Mouse (Mus musculus) midbrain, embryonic 13.5 days (tissue): ENCODE results near the gene Fam180a. TPM values are rescaled to one million over a fixed set of nuclear protein-coding genes. Genes with fewer than 3 reads are reported as not detected.
"Not testable (repeated sequence)": the region's sequence is repeated elsewhere in the genome, so short reads cannot be mapped to it uniquely, and the experiment has no call there.

ENCODE experiments used
- ATAC-seq: fragments of 200-750 bp; cut with Nextera tagmentation; 2 replicates; pipeline ENCODE4 v1.8.0; 2017; ENCODE audit warnings: mild to moderate bottlenecking, moderate TSS enrichment, moderate library complexity
- H3K27ac ChIP-seq: fragments of 300-500 bp; sonication (generic); 2 replicates; pipeline ENCODE4 v1.5.1; 2015; ENCODE audit warnings: inconsistent platforms, mild to moderate bottlenecking, moderate library complexity
- H3K27me3 ChIP-seq: fragments of 300-500 bp; sonication (generic); 2 replicates; pipeline ENCODE4 v1.6.1; 2015; ENCODE audit warnings: mild to moderate bottlenecking, inconsistent platforms
- H3K36me3 ChIP-seq: fragments of 300-500 bp; sonication (generic); 2 replicates; pipeline ENCODE4 v1.6.1; 2015; ENCODE audit warnings: mild to moderate bottlenecking, inconsistent platforms
- H3K4me1 ChIP-seq: fragments of 300-500 bp; sonication (generic); replicated peaks from 2 replicates; pipeline ENCODE4 v1.6.1; 2015; ENCODE audit warnings: inconsistent platforms
- H3K4me2 ChIP-seq: fragments of 300-500 bp; sonication (generic); replicated peaks from 2 replicates; pipeline ENCODE4 v1.6.1; 2015; ENCODE audit warnings: moderate library complexity, mild to moderate bottlenecking, inconsistent platforms
- H3K4me3 ChIP-seq: fragments of 300-500 bp; sonication (generic); replicated peaks from 2 replicates; pipeline ENCODE4 v1.5.1; 2015; ENCODE audit warnings: mild to moderate bottlenecking, inconsistent platforms
- H3K9ac ChIP-seq: fragments of 300-500 bp; sonication (generic); replicated peaks from 2 replicates; pipeline ENCODE4 v1.6.1; 2015; ENCODE audit warnings: mild to moderate bottlenecking, inconsistent platforms
- H3K9me3 ChIP-seq: fragments of 300-500 bp; sonication (generic); 2 replicates; pipeline ENCODE4 v1.6.1; 2016; ENCODE audit warnings: mild to moderate bottlenecking, inconsistent platforms
- WGBS: fragments of 180-500 bp; shearing (Covaris S2); methylation state at CpG from one replicate; pipeline ENCODE4 v1.1.7; 2015; 5-methylcytosine and 5-hydroxymethylcytosine counted together
- polyA plus RNA-seq: library from polyadenylated mRNA; unstranded; fragments of >200 nt; fragmentation: Nextera tagmentation; extraction: Ambion mirVana; gene quantifications from 2 replicates; pipeline ENCODE4 v1.2.1, GENCODE M21; 2015

Fam180a gene
- 0.42 and 0.49 TPM in 2 replicates for polyA plus RNA-seq

- WGBS, result 91% methylated on average over 9 of the region's 9 CpGs
- no peaks in the 10 kb centered on the region for H3K27me3 ChIP-seq
- no peak within 1 kb of the TSS for H3K4me2 ChIP-seq
- H3K36me3 ChIP-seq, result no peaks in the 10 kb centered on the region
- no peak within 1 kb of the TSS for H3K27ac ChIP-seq
- no peaks in the 10 kb centered on the region for H3K9me3 ChIP-seq
- ATAC-seq, result no peak
- no peak within 1 kb of the TSS for H3K4me3 ChIP-seq
- H3K4me1 ChIP-seq, result no peaks in the 10 kb centered on the region
- H3K9ac ChIP-seq, result no peak within 1 kb of the TSS
Measured at GRCm38 (mm10) chr6:35326111-35326515, at the start of gene Fam180a. Gene Fam180a, minus strand, starts transcription at chr6:35326141.

- no peak overlapping the region for H3K9ac ChIP-seq
- 92% methylated on average over 10 of the region's 10 CpGs for whole genome bisulfite sequencing
Measured at GRCm38 (mm10) chr6:35374052-35374451, 48.1 kb upstream of the Fam180a start.

GRCm38 (mm10) chr6:35370356-35370755 is 44.4 kb upstream of the Fam180a start:
- no peaks in the 10 kb centered on the region for H3K27me3 ChIP-seq
- ATAC-seq, result no peak
- H3K27ac ChIP-seq, result no peak overlapping the region
- 89% methylated on average over 7 of the region's 7 CpGs for WGBS
- no peaks in the 10 kb centered on the region for H3K9me3 ChIP-seq
- H3K9ac ChIP-seq, result no peak overlapping the region
- H3K36me3 ChIP-seq, result no peaks in the 10 kb centered on the region
- H3K4me1 ChIP-seq, result no peaks in the 10 kb centered on the region
- H3K4me2 ChIP-seq, result no peak overlapping the region
- H3K4me3 ChIP-seq, result no peak overlapping the region

More at GRCm38 (mm10) chr6:35374052-35374451, 48.1 kb upstream of the Fam180a start:
- no peak for ATAC-seq
- H3K4me1 ChIP-seq, result no peaks in the 10 kb centered on the region
- no peak overlapping the region for H3K4me2 ChIP-seq
- H3K9me3 ChIP-seq, result no peaks in the 10 kb centered on the region
- H3K36me3 ChIP-seq, result no peaks in the 10 kb centered on the region
- no peak overlapping the region for H3K27ac ChIP-seq
- no peak overlapping the region for H3K4me3 ChIP-seq
- no peaks in the 10 kb centered on the region for H3K27me3 ChIP-seq

GRCm38 (mm10) chr6:35369578-35370282 is 43.8 kb upstream of the Fam180a start:
- not testable (repeated sequence) for H3K27ac ChIP-seq, H3K27me3 ChIP-seq, H3K4me1 ChIP-seq, H3K4me2 ChIP-seq, H3K9ac ChIP-seq, H3K9me3 ChIP-seq, ATAC-seq, H3K4me3 ChIP-seq, H3K36me3 ChIP-seq
- 93% methylated on average over 16 of the region's 18 CpGs for WGBS

- Histone ChIP-seq H3K4me1 (no peaks in the 10 kb centered on the region), H3K27me3 (no peaks in the 10 kb centered on the region), H3K4me3 (no peak overlapping the region), H3K36me3 (no peaks in the 10 kb centered on the region), H3K9ac (no peak overlapping the region), H3K27ac (no peak overlapping the region), H3K4me2 (no peak overlapping the region), H3K9me3 (no peaks in the 10 kb centered on the region)
- WGBS, result 70% methylated on average over 9 of the region's 9 CpGs
- no peak for ATAC-seq
Measured at GRCm38 (mm10) chr6:35362596-35362995, 36.7 kb upstream of the Fam180a start.

GRCm38 (mm10) chr6:35355320-35355719 is 29.4 kb upstream of the Fam180a start:
- no peaks in the 10 kb centered on the region for H3K27me3 ChIP-seq
- ATAC-seq, result no peak
- no peaks in the 10 kb centered on the region for H3K9me3 ChIP-seq
- H3K9ac ChIP-seq, result no peak overlapping the region
- WGBS, result 93% methylated on average over 3 of the region's 3 CpGs
- H3K27ac ChIP-seq, result no peak overlapping the region
- H3K4me3 ChIP-seq, result no peak overlapping the region
- no peak overlapping the region for H3K4me2 ChIP-seq
- peaks cover 16% of the 10 kb centered on the region for H3K4me1 ChIP-seq
- no peaks in the 10 kb centered on the region for H3K36me3 ChIP-seq

GRCm38 (mm10) chr6:35354622-35354998 is 28.7 kb upstream of the Fam180a start:
- WGBS, result 4% methylated on average over 6 of the region's 6 CpGs
- Histone ChIP-seq H3K4me3 (no peak overlapping the region), H3K27ac (no peak overlapping the region), H3K27me3 (no peaks in the 10 kb centered on the region), H3K9ac (no peak overlapping the region), H3K9me3 (no peaks in the 10 kb centered on the region), H3K36me3 (no peaks in the 10 kb centered on the region), H3K4me1 (peaks cover 16% of the 10 kb centered on the region), H3K4me2 (peak overlapping the region; percentile 33)
- peak; percentile 83 for ATAC-seq

GRCm38 (mm10) chr6:35353846-35354621 is 28.1 kb upstream of the Fam180a start:
- peak; percentile 18; the same call in 1 of the 2 replicates for ATAC-seq
- no peak overlapping the region for H3K9ac ChIP-seq
- no peaks in the 10 kb centered on the region for H3K27me3 ChIP-seq
- no peaks in the 10 kb centered on the region for H3K36me3 ChIP-seq
- no peaks in the 10 kb centered on the region for H3K9me3 ChIP-seq
- H3K4me1 ChIP-seq, result peaks cover 16% of the 10 kb centered on the region
- H3K4me3 ChIP-seq, result no peak overlapping the region
- 8% methylated on average over 18 of the region's 18 CpGs for WGBS
- H3K4me2 ChIP-seq, result peak overlapping the region; percentile 33
- H3K27ac ChIP-seq, result no peak overlapping the region

- WGBS, result 58% methylated on average over 5 of the region's 5 CpGs
- no peak overlapping the region for H3K4me2 ChIP-seq
Measured at GRCm38 (mm10) chr6:35353416-35353815, 27.5 kb upstream of the Fam180a start.

GRCm38 (mm10) chr6:35352867-35353266 is 26.9 kb upstream of the Fam180a start:
- no peak overlapping the region for H3K9ac ChIP-seq
- H3K4me1 ChIP-seq, result peaks cover 16% of the 10 kb centered on the region
- no peak overlapping the region for H3K27ac ChIP-seq
- H3K4me2 ChIP-seq, result no peak overlapping the region
- no peak for ATAC-seq
- H3K9me3 ChIP-seq, result no peaks in the 10 kb centered on the region
- no peak overlapping the region for H3K4me3 ChIP-seq
- WGBS, result 88% methylated on average over 8 of the region's 8 CpGs
- H3K27me3 ChIP-seq, result no peaks in the 10 kb centered on the region
- no peaks in the 10 kb centered on the region for H3K36me3 ChIP-seq

More at GRCm38 (mm10) chr6:35353416-35353815, 27.5 kb upstream of the Fam180a start:
- 0 out of 2 replicates have a peak, but pooled peaks have one; percentile 5 for ATAC-seq
- Histone ChIP-seq H3K4me1 (peaks cover 16% of the 10 kb centered on the region), H3K9ac (no peak overlapping the region), H3K9me3 (no peaks in the 10 kb centered on the region), H3K27me3 (no peaks in the 10 kb centered on the region), H3K4me3 (no peak overlapping the region), H3K27ac (no peak overlapping the region), H3K36me3 (no peaks in the 10 kb centered on the region)

- H3K9ac ChIP-seq, result no peak overlapping the region
- ATAC-seq, result no peak
- WGBS, result 89% methylated on average over 3 of the region's 3 CpGs
- no peak overlapping the region for H3K4me3 ChIP-seq
- peaks cover 16% of the 10 kb centered on the region for H3K4me1 ChIP-seq
- no peaks in the 10 kb centered on the region for H3K36me3 ChIP-seq
- H3K9me3 ChIP-seq, result no peaks in the 10 kb centered on the region
- H3K27me3 ChIP-seq, result no peaks in the 10 kb centered on the region
- no peak overlapping the region for H3K27ac ChIP-seq
- no peak overlapping the region for H3K4me2 ChIP-seq
Measured at GRCm38 (mm10) chr6:35351826-35352225, 25.9 kb upstream of the Fam180a start.

GRCm38 (mm10) chr6:35349784-35350183 is 23.8 kb upstream of the Fam180a start:
- Histone ChIP-seq H3K27me3 (no peaks in the 10 kb centered on the region), H3K4me2 (no peak overlapping the region), H3K9ac (no peak overlapping the region), H3K4me3 (no peak overlapping the region), H3K9me3 (no peaks in the 10 kb centered on the region), H3K27ac (no peak overlapping the region), H3K36me3 (no peaks in the 10 kb centered on the region), H3K4me1 (peaks cover 13% of the 10 kb centered on the region)
- 73% methylated on average over 7 of the region's 7 CpGs for WGBS
- ATAC-seq, result no peak
